Mouse (Mus musculus) E14TG2a.4 (cell line): ENCODE measurements around the gene Esyt1.

ENCODE experiments used
- CTCF ChIP-seq: conservative IDR thresholded peaks from 2 replicates; pipeline ENCODE4 v1.5.1; 2014; ENCODE audit warnings: low read length
- NANOG ChIP-seq: IDR thresholded peaks from 2 replicates; pipeline ENCODE4 v1.6.1; 2014; ENCODE audit warnings: borderline replicate concordance, low read length, mixed read lengths
- POU5F1 ChIP-seq: IDR thresholded peaks from 2 replicates; pipeline ENCODE4 v1.6.1; 2014; ENCODE audit warnings: low read length, borderline replicate concordance

GRCm38 (mm10) chr10:128524732-128525662 lies 674 bp downstream of the Esyt1 start:
- no peak for TF ChIP-seq CTCF
- TF ChIP-seq NANOG: no peak
- no peak for TF ChIP-seq POU5F1
